Mouse (Mus musculus) olfactory bulb, adult 2 months (tissue): ENCODE data around the gene Wnt4. TPM values are rescaled to one million over a fixed set of nuclear protein-coding genes. Genes with fewer than 3 reads are reported as not detected.

Experiments used
- H3K27ac ChIP-seq: fragments of 200-500 bp; 2 replicates; pipeline ENCODE4 v1.5.1; 2012; ENCODE audit warnings: low read depth, low read length; ENCODE audit not compliant: insufficient read depth
- H3K4me1 ChIP-seq: fragments of 200-500 bp; 2 replicates; pipeline ENCODE4 v1.6.1; 2012; ENCODE audit warnings: low read length; ENCODE audit not compliant: control insufficient read depth, insufficient read depth
- H3K4me3 ChIP-seq: fragments of 200-500 bp; 2 replicates; pipeline ENCODE4 v1.5.1; 2012; ENCODE audit warnings: mild to moderate bottlenecking, low read depth, low read length, moderate library complexity; ENCODE audit not compliant: insufficient read depth
- CTCF ChIP-seq: fragments of 200-500 bp; IDR thresholded peaks from 2 replicates; pipeline ENCODE4 v1.5.1; 2012; ENCODE audit warnings: low read depth, mild to moderate bottlenecking, low read length, moderate library complexity; ENCODE audit not compliant: insufficient read depth
- POLR2A ChIP-seq: fragments of 200-500 bp; IDR thresholded peaks from 2 replicates; pipeline ENCODE4 v1.6.1; 2012; ENCODE audit warnings: mild to moderate bottlenecking, low read depth, low read length, moderate library complexity; ENCODE audit not compliant: insufficient read depth
- WGBS: fragments of 180-500 bp; shearing (Covaris S2); methylation state at CpG from one replicate; pipeline ENCODE4 v1.1.7; 2018; 5-methylcytosine and 5-hydroxymethylcytosine counted together
- polyA plus RNA-seq: library from polyadenylated mRNA; stranded (reverse); fragments of >200 nt; gene quantifications from 2 replicates; pipeline ENCODE4 v1.2.4, GENCODE M21; 2012; ENCODE audit warnings: low replicate concordance; ENCODE audit not compliant: missing spikeins, insufficient read depth, insufficient read length

The Wnt4 gene
- polyA plus RNA-seq, 1 experiment = not detected

GRCm38 (mm10) chr4:137339415-137339814 lies 62.1 kb downstream of the Wnt4 start:
- Histone ChIP-seq H3K4me1 (no peaks in the 10 kb centered on the region), H3K4me3 (no peak overlapping the region), H3K27ac (no peak overlapping the region)
- WGBS = 50% methylated on average over 1 of the region's 1 CpGs
- TF ChIP-seq POLR2A (no peak), CTCF (no peak)

GRCm38 (mm10) chr4:137342816-137343215 lies 65.5 kb downstream of the Wnt4 start:
- H3K4me3 ChIP-seq = no peak overlapping the region
- no peaks in the 10 kb centered on the region for H3K4me1 ChIP-seq
- TF ChIP-seq POLR2A (no peak), CTCF (no peak)
- no peak overlapping the region for H3K27ac ChIP-seq
- 88% methylated on average over 1 of the region's 1 CpGs for WGBS

GRCm38 (mm10) chr4:137345112-137345511 lies 67.8 kb downstream of the Wnt4 start:
- WGBS = 57% methylated on average over 2 of the region's 2 CpGs
- no peak overlapping the region for H3K27ac ChIP-seq
- H3K4me3 ChIP-seq = no peak overlapping the region
- no peak for TF ChIP-seq POLR2A
- no peak for TF ChIP-seq CTCF
- H3K4me1 ChIP-seq = no peaks in the 10 kb centered on the region

GRCm38 (mm10) chr4:137345790-137346189 lies 68.5 kb downstream of the Wnt4 start:
- TF ChIP-seq POLR2A = no peak
- 93% methylated on average over 1 of the region's 1 CpGs for WGBS

More at GRCm38 (mm10) chr4:137345790-137346189, 68.5 kb downstream of the Wnt4 start:
- H3K27ac ChIP-seq = no peak overlapping the region
- H3K4me3 ChIP-seq = no peak overlapping the region
- H3K4me1 ChIP-seq = no peaks in the 10 kb centered on the region

Other genes with a start within 250 kb of the Wnt4 start
- not detected in 2 replicates for gene Zbtb40, start 228.7 kb upstream of the Wnt4 start, polyA plus RNA-seq
- 274 TPM in 1 of 2 replicates, not detected in the other for gene Cdc42, start 80.2 kb downstream of the Wnt4 start, polyA plus RNA-seq
- not detected in 2 replicates for gene Cela3a, start 132.3 kb downstream of the Wnt4 start, polyA plus RNA-seq
- gene Cela3b, start 153.1 kb downstream of the Wnt4 start, polyA plus RNA-seq = not detected in 2 replicates
- gene 1700013G24Rik, start 175.8 kb downstream of the Wnt4 start, polyA plus RNA-seq = not detected in 2 replicates
- not detected in 2 replicates for gene Hspg2, start 191.3 kb downstream of the Wnt4 start, polyA plus RNA-seq